Comparison of ENCODE assay signal across 11 mouse cellular contexts in the genomic region with DNA sequence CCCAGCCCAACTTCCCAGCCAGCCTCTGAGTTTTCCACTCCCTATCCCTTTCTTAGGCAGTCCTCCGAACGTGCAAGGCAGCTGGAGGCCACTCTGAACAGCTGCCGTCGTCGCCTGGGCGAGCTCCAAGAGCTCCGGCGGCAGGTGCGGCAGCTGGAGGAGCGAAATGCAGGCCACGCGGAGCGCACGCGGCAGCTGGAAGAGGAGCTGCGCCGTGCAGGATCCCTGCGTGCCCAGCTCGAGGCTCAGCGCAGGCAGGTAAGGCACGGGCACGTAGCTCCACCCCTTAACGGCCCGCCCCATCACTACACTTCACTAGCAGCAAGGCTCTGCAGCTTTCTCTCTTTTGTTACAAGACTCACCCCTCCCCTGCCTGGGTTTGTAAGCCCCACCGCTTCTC. TPM values are rescaled to one million over a fixed set of nuclear protein-coding genes. Genes with fewer than 3 reads are reported as not detected.
DNase-seq lines count a peak whose midpoint lies in the region; ATAC-seq lines count a peak whose summit lies in the region.
"Had no signal": no experiment of that assay in that cellular context is flagged by ENCODE, and none has a peak within 500 bp of the region (broad histone marks: within the 10 kb centered on the region; RNA-seq: fewer than 3 reads in every experiment).

No protein-coding gene starts in this region.

- peaks cover 4% of the 10 kb centered on the region; the same call in 1 of the 2 replicates for H3K4me1 ChIP-seq in neural tube, embryonic 11.5 days (ENCODE audit: control insufficient read depth, insufficient read depth, low read length)
- peaks cover 8% of the 10 kb centered on the region for H3K4me1 ChIP-seq in hindbrain, embryonic 16.5 days (ENCODE audit: control insufficient read depth, insufficient read depth, low read depth, low read length)
- peaks cover 22% of the 10 kb centered on the region for H3K4me1 ChIP-seq in neural tube, embryonic 13.5 days (replicated peaks)

- H3K4me2 ChIP-seq in neural tube, embryonic 11.5 days (ENCODE audit: low read depth), result no peak overlapping the region
- 0 out of 2 replicates have a peak overlapping the region, but pooled peaks have one; percentile 15 for H3K4me2 ChIP-seq in hindbrain, embryonic 16.5 days (ENCODE audit: low read length)
- no peak overlapping the region for H3K4me2 ChIP-seq in neural tube, embryonic 13.5 days

- peak; percentile 40 for DNase-seq in embryo, embryonic 11 days
- DNase-seq in embryo, embryonic 9.5 days (ENCODE audit: extremely low spot score), result no peak
- peak; percentile 29 for DNase-seq in neural tube, embryonic 11.5 days (ENCODE audit: low spot score)
- no peak for DNase-seq in neural tube, embryonic 10.5 days (ENCODE audit: extremely low spot score, low spot score)
- no peak for DNase-seq in layer of hippocampus, adult 8-10 months (ENCODE audit: low spot score in 2 of 2)
- DNase-seq in kidney, postnatal 4 days, result no peak

- H3K27ac ChIP-seq in neural tube, embryonic 11.5 days (ENCODE audit: low read depth, low read length), result no peak overlapping the region
- no peak overlapping the region for H3K27ac ChIP-seq in hindbrain, embryonic 16.5 days (ENCODE audit: low read depth, low read length)
- H3K27ac ChIP-seq in neural tube, embryonic 13.5 days (replicated peaks), result 0 out of 2 replicates have a peak overlapping the region, but pooled peaks have one; percentile 1
- H3K27ac ChIP-seq: left cerebral cortex, adult 2 months had no signal

- 26% methylated on average over 25 of the region's 25 CpGs for WGBS in neural tube, embryonic 11.5 days
- WGBS in hindbrain, embryonic 16.5 days, result 22% methylated on average over 22 of the region's 25 CpGs
- WGBS in neural tube, embryonic 13.5 days, result 25% methylated on average over 25 of the region's 25 CpGs

- H3K4me3 ChIP-seq in neural tube, embryonic 11.5 days (ENCODE audit: low read depth, low read length), result no peak overlapping the region
- no peak overlapping the region for H3K4me3 ChIP-seq in hindbrain, embryonic 16.5 days (ENCODE audit: low read length)
- H3K4me3 ChIP-seq in neural tube, embryonic 13.5 days, result no peak overlapping the region
- H3K4me3 ChIP-seq: left cerebral cortex, adult 2 months had no signal

- no peaks in the 10 kb centered on the region for H3K36me3 ChIP-seq in neural tube, embryonic 11.5 days (ENCODE audit: control insufficient read depth, insufficient read depth, low read length)
- H3K36me3 ChIP-seq in hindbrain, embryonic 16.5 days (ENCODE audit: control insufficient read depth, insufficient read depth, low read length), result peaks cover 3% of the 10 kb centered on the region; the same call in 1 of the 2 replicates
- peaks cover 7% of the 10 kb centered on the region for H3K36me3 ChIP-seq in neural tube, embryonic 13.5 days

- H3K9ac ChIP-seq in neural tube, embryonic 11.5 days (ENCODE audit: low read length), result no peak overlapping the region
- no peak overlapping the region for H3K9ac ChIP-seq in hindbrain, embryonic 16.5 days (ENCODE audit: low read depth, low read length)
- H3K9ac ChIP-seq in neural tube, embryonic 13.5 days, result no peak overlapping the region

- no peak for ATAC-seq in neural tube, embryonic 11.5 days (ENCODE audit: insufficient read depth, low FRiP score, low TSS enrichment)
- no peak for ATAC-seq in hindbrain, embryonic 16.5 days
- no peak for ATAC-seq in neural tube, embryonic 13.5 days (ENCODE audit: low read depth)

- H3K27me3 ChIP-seq in neural tube, embryonic 11.5 days (ENCODE audit: control insufficient read depth, insufficient read depth, low read length), result peaks cover 7% of the 10 kb centered on the region; the same call in 1 of the 2 replicates
- peaks cover 7% of the 10 kb centered on the region for H3K27me3 ChIP-seq in hindbrain, embryonic 16.5 days (replicated peaks; ENCODE audit: control insufficient read depth, insufficient read depth, low read length)
- peaks cover 33% of the 10 kb centered on the region for H3K27me3 ChIP-seq in neural tube, embryonic 13.5 days

- no peaks in the 10 kb centered on the region for H3K9me3 ChIP-seq in neural tube, embryonic 11.5 days (ENCODE audit: control insufficient read depth, low read length)
- no peaks in the 10 kb centered on the region for H3K9me3 ChIP-seq in hindbrain, embryonic 16.5 days (ENCODE audit: control insufficient read depth, low read length)
- no peaks in the 10 kb centered on the region for H3K9me3 ChIP-seq in neural tube, embryonic 13.5 days

RNA-seq across cellular contexts. Expression of a gene that starts 5.3 kb away (rescaled TPM):
- polyA plus RNA-seq in neural tube, embryonic 11.5 days (2014; fragmentation: Nextera tagmentation; extraction: Ambion mirVana), result 10.5 and 12.9 TPM in 2 replicates
- polyA plus RNA-seq in hindbrain, embryonic 16.5 days (2015; fragmentation: Nextera tagmentation; extraction: Ambion mirVana), result 37.9 and 39.6 TPM in 2 replicates
- 22.8 and 25.0 TPM in 2 replicates for polyA plus RNA-seq in neural tube, embryonic 13.5 days (2015; fragmentation: Nextera tagmentation; extraction: Ambion mirVana)
- 10 to 100 TPM; 10.9 to 11.6 (median 11.3) TPM for total RNA-seq in layer of hippocampus, adult 8-10 months (2022)

RNA-seq across cellular contexts. Expression of a gene that starts 17.2 kb away (rescaled TPM):
- polyA plus RNA-seq in neural tube, embryonic 11.5 days (2014; fragmentation: Nextera tagmentation; extraction: Ambion mirVana), result 6.2 and 6.9 TPM in 2 replicates
- polyA plus RNA-seq in hindbrain, embryonic 16.5 days (2015; fragmentation: Nextera tagmentation; extraction: Ambion mirVana), result 4.3 and 5.3 TPM in 2 replicates
- 7.5 and 8.4 TPM in 2 replicates for polyA plus RNA-seq in neural tube, embryonic 13.5 days (2015; fragmentation: Nextera tagmentation; extraction: Ambion mirVana)
- 10 to 100 TPM; 61.1 to 79.5 (median 75.6) TPM for total RNA-seq in layer of hippocampus, adult 8-10 months (2022)

RNA-seq across cellular contexts. Expression of a gene that starts 18.7 kb away (rescaled TPM):
- polyA plus RNA-seq in neural tube, embryonic 11.5 days (2014; fragmentation: Nextera tagmentation; extraction: Ambion mirVana), result not detected in 2 replicates
- polyA plus RNA-seq in hindbrain, embryonic 16.5 days (2015; fragmentation: Nextera tagmentation; extraction: Ambion mirVana), result 0.10 and 0.21 TPM in 2 replicates
- not detected in 2 replicates for polyA plus RNA-seq in neural tube, embryonic 13.5 days (2015; fragmentation: Nextera tagmentation; extraction: Ambion mirVana)
- total RNA-seq in layer of hippocampus, adult 8-10 months (2022), result not detected
- total RNA-seq: left cerebral cortex, adult 2 months had no signal
- polyA plus RNA-seq: kidney, embryonic 16.5 days; lung, embryonic 16.5 days had no signal

RNA-seq across cellular contexts. Expression of a gene that starts 26.1 kb away (rescaled TPM):
- 92.9 and 116 TPM in 2 replicates for polyA plus RNA-seq in neural tube, embryonic 11.5 days (2014; fragmentation: Nextera tagmentation; extraction: Ambion mirVana)
- polyA plus RNA-seq in hindbrain, embryonic 16.5 days (2015; fragmentation: Nextera tagmentation; extraction: Ambion mirVana), result 55.8 and 57.5 TPM in 2 replicates
- polyA plus RNA-seq in neural tube, embryonic 13.5 days (2015; fragmentation: Nextera tagmentation; extraction: Ambion mirVana), result 55.0 and 55.6 TPM in 2 replicates
- total RNA-seq in layer of hippocampus, adult 8-10 months (2022), result 10 to 100 TPM; 36.2 to 46.2 (median 41.2) TPM

RNA-seq across cellular contexts. Expression of a gene that starts 26.3 kb away (rescaled TPM):
- 1,335 and 1,358 TPM in 2 replicates for polyA plus RNA-seq in neural tube, embryonic 11.5 days (2014; fragmentation: Nextera tagmentation; extraction: Ambion mirVana)
- 1,040 and 1,063 TPM in 2 replicates for polyA plus RNA-seq in hindbrain, embryonic 16.5 days (2015; fragmentation: Nextera tagmentation; extraction: Ambion mirVana)
- 1,236 and 1,369 TPM in 2 replicates for polyA plus RNA-seq in neural tube, embryonic 13.5 days (2015; fragmentation: Nextera tagmentation; extraction: Ambion mirVana)
- 100 to 1,000 TPM; 328 to 367 (median 342) TPM for total RNA-seq in layer of hippocampus, adult 8-10 months (2022)

Comparison
In these comparisons a context has a peak if more than half of its experiments do, and no peak if none do; other contexts are left out.
1. DNase-seq: peak in embryo, embryonic 11 days (single experiment) and neural tube, embryonic 11.5 days (single experiment); none in embryo, embryonic 9.5 days (single experiment), neural tube, embryonic 10.5 days (single experiment), layer of hippocampus, adult 8-10 months (0 of 2) and kidney, postnatal 4 days (0 of 2).